Mouse (Mus musculus) heart, postnatal 36 days (tissue): ENCODE results near the gene Setdb1. TPM values are rescaled to one million over a fixed set of nuclear protein-coding genes. Genes with fewer than 3 reads are reported as not detected.

Experiments used
- DNase-seq, 2 experiments: peaks; one replicate each; pipeline ENCODE4 v3.0.0; 2021 to 2022
- intact Hi-C: fragments of 180-260 bp; cut with DNase I; formaldehyde crosslinking; loops from one replicate; pipeline ENCODE4 v1.15.1; 2025
- total RNA-seq, 2 experiments: library from RNA; stranded (reverse); gene quantifications; 2 replicates each; pipeline ENCODE4 v1.2.3; 2021

The Setdb1 gene
- total RNA-seq, 2 experiments from 2014 or later = 12.6 to 13.8 TPM

DNA sequence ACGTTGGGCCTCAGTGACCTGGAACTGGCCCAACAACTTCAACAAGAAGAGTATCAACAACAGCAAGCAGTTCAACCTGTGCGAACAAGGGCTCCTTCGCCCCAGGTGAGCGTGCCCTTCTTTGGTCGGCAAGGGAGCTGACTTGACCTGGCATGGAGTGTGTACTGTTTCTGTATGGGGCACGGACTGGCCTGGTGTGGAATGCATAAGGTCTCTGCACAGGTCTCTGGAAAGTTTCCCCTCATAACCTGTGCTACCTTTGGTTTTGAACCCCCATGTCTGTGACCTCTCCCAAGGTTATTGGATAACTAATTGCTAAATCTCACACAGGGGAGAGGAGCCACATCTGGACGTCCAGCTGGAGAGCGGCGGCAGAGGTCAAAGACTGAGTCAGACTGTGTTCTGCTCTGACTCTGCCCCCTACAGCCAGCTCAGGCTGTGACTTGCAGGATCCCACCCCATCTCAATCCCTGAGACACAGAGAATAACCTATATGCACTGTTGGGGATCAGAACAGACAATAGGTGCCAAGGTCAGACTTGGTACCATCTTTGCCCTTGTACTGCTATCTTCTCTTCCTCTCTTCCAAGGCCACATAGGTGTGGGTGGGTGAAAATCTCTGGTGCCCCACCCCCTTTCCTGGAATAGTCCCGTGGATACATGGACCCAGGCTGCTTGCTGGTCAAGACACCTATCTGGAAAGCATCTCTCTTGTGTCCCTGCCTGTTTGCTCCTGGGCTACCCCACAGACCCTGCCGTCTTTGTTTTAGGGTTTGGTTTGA lies 61.5 kb downstream of the Setdb1 start:
- no peak for DNase-seq
- intact Hi-C loops = no loop called here

DNA sequence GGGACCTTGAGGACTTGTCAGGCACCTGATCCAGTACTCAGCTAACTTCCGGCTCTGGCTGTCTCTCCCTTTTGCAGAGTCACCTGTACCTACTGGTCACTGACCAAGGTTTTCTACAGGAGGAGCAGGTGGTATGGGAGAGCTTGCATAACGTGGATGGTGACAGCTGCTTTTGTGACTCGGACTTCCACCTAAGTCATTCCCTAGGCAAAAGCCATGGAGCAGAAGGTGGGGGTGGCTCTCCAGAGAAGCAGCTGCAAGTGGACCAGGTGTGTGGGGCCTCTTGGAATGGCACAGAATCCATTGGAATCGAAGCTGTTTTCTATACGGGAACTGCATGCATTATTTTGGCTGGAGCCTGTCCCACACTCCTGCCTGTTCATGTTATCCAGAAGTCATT lies 62.3 kb downstream of the Setdb1 start:
- no peak for DNase-seq
- intact Hi-C loops = no loop called here

DNA sequence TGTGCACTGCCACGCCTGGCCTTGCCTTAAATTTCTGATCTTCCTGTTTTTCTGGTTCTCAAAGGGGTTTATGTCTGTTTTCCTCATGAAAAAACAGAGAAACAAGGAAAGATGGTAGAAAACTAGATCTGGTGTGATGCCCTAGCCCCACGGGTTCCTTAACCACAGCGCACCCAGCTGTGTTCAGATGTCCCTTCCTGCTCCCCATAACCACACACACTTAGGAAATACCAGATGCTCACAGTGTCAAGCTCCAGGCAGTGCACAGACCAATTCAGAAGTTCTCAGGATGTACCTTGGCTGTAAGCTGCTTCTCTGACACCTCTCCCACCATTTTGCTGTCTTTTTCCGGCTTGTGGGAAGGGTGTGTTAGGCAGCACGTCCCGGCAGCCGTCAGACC lies 62.7 kb downstream of the Setdb1 start:
- intact Hi-C loops = no loop called here
- DNase-seq = no peak

DNA sequence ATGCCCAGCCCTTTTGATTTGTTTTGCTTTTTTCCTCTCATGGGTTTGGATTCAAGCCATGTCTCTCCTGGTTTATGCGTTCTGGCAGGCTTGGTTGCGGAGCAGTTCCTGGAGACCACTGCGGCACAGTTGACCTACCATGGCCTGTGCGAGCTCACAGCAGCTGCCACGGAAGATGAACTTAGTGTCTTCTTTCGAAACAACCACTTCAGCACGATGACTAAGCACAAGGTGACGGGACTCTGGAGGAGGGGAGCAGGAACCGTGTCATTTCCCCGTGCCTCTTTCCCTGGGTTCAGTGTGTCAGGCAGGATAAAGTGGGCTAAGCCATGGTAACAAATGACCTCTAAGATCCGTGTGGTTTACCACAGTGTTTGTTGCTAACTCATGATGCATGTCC lies 63.5 kb downstream of the Setdb1 start:
- intact Hi-C loops = no loop called here
- no peak for DNase-seq

DNA sequence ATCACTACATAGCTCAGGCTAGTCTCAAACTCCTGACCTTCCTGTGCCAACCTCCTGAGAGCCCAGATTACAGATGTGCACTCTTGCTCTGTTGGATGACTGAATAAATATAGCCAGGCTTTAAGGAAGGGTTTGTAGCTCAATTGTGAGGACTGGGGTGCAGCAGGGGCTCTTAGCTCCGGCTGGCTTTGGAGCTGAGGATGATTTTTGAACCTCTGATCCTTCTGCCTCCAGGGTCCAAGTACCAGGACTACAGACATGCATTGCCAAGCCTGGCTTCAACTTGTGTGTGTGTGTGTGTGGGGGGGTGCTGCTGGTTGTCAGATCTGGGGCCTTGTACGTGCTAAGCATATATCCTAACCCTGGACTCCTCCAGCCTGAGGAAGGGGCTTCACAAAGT lies 64.1 kb downstream of the Setdb1 start:
- intact Hi-C loops = no loop called here
- DNase-seq = no peak

DNA sequence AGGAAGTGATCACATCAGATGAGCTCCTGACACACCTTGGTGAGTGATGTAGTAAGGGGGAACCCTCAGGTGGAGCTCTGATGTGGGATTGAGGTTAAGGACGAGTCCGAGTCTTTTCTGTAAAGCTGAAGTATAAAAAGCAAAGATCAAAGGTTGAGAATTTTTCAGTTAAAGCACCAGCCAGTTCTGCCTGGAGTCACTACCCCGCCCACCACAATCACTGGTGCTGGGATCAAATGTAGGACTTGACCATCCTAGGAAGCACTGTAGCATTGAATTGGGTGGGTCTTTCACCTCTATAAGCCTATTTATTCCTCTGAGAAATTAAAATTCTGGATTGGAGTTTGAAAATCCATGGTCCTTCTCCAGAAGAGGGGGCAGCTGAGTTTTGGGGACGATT lies 66.0 kb downstream of the Setdb1 start:
- intact Hi-C loops = no loop called here

DNA sequence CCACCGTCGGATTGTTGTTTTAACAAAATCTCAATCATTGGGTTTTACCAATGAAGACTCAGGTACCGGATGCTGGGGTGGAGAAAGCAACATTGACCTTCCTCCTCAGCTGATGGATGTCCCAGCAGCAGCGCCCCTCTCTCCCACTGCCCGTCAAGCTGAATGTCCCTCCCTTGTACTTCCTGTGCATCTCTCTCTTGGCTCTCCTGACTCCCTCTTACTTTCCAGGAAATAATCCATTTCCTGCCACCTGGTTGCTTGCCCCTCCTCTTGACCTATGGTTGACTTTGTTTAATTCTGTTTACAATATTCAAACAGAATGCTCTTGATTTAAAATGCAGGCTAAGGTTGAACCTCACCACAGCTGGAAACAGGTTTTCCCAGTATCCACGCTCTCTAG lies 66.8 kb downstream of the Setdb1 start:
- DNase-seq = no peak
- intact Hi-C loops = no loop called here

More for the DNA sequence above, 66.0 kb downstream of the Setdb1 start:
- DNase-seq = no peak

DNA sequence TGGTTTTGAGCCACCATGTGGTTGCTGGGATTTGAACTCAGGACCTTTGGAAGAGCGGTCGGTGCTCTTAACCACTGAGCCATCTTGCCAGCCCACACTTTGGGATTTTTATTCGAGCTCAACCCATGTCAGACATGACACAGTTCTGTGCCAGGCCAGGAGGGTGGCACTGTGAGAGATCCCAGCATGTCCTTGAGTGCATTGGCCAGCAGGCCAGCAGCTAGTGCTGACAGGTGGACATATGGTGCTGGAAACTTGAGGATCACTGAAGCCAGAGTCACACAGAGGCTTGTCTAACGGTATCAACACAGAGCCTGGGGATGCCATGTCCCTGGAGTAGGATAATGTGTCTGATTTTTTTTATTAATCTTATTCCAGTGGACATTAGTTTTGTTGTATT lies 67.6 kb downstream of the Setdb1 start:
- no peak for DNase-seq
- intact Hi-C loops = no loop called here

DNA sequence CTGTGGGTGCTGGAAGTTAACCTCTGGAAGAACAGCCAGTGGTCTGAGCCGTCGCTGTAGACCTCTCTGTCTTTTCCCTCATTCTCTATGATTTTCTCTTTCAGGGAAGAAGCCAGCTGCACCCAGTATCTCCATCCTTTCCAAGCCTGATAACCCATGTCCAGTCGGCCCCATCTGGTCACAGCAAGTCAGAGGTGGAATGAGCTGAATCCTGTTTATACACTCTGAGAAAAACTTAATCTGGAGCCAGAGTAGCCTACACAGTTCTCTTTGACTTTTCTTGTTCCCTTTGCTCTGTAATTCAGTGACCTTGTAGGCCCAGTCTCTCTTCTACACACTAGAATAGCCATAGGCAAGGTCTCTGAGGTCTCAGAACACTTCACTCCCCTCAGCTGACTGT lies 69.5 kb downstream of the Setdb1 start:
- intact Hi-C loops = no loop called here
- DNase-seq = no peak

DNA sequence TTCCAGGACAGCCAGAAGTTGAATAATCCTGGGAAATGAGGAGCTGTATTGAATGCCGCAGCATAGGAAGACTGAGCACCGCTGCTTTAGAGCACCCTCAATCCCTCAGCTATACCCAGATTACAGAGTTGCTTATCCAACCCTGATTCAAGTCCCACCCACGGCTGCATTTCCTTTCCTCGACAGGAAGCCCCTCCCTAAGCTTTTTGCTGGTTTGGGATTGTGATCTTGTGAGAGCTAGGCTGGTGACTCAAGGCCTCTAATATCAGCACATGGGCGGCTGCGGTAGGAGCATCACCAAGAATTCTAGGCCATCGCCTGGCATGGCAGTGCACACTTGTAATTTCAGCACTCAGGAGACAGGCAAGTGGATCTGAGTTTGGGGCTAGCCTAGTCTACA lies 70.5 kb downstream of the Setdb1 start:
- no peak for DNase-seq

DNA sequence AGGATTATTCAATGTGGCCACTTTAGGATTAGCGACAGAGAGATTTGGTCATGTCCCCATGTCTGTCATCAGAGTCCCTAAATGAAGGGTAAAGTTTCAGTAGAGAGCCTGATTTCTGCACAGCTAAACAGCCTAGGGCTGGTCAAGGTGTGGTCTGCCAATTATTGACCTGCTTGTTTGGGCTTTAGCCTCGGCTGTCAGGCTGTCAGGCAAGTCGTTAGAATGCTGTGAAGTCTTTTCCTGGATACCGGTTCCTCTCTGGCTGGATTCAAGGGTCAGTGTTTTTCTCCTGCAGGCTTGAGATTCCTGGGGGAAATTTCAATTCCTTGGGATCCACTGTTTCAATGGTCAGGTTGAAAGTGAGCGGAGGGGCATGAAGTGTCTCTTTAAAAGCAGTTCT lies 71.0 kb downstream of the Setdb1 start:
- intact Hi-C loops = no loop called here
- no peak for DNase-seq

More for the DNA sequence above, 70.5 kb downstream of the Setdb1 start:
- intact Hi-C loops = no loop called here

DNA sequence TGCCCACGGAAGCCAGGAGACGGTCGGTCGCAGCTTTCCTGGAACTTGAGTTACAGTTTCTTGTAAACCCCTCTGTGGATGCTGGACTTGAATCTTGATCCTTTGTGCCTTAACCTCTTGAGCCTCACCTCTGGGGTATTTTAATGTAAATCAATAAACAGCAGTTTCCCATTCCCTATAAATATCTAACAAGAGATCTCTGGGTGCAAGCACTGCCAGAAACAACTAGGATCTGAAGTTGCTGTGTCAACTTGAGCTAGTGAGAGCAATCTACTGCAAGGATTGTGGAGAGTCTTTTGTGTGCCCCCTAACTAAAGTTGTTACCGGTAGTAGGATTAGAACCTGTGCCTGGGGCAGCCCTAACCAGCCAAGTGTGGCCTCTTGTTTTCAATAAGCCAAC lies 71.6 kb downstream of the Setdb1 start:
- DNase-seq = no peak
- intact Hi-C loops = loop anchor here (2.0 kb wide), 1 partner anchor 29 kb away; the partner anchor contains the start of gene Cers2

DNA sequence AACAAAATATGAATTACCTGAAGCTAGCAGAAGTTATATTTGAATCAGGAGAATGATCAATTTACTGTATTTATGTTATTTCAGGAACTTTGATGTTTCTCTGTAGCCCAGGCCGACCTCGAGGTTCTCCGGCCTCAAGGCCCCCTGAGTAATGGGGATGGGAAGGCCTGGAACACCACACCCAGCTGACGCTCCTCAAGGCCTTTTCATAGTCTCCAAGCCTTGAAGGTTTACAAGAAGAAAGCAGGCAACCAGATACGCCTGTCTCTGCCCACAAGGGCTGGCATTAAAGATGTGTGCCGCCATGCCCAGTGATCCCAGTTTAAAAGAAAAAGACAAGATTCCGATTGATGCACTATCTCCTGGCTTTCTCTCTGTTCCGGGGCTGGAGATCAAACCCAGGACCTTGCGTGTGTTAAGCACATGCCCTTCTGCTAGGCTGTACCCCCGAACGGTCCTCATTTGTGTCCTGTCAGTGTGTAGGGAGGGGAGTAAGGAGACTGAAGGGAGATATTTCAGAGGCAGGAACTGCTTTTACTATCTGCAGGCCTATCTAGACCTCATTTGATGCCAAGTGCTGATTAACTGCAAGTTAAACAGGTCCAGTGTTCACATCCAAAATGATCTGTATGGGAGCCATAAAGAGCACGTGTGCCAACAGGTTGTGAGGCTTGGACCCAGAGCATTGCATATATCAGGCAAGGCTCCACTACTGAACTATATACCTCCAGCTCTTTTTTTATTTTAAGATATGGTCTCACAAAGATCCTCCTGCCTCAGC lies 72.3 kb downstream of the Setdb1 start:
- no peak for DNase-seq
- intact Hi-C loops = loop anchor here (2.0 to 5.0 kb wide), 2 partner anchors 30 to 67 kb away; partner anchors contain the start of genes Cers2 and Gabpb2

DNA sequence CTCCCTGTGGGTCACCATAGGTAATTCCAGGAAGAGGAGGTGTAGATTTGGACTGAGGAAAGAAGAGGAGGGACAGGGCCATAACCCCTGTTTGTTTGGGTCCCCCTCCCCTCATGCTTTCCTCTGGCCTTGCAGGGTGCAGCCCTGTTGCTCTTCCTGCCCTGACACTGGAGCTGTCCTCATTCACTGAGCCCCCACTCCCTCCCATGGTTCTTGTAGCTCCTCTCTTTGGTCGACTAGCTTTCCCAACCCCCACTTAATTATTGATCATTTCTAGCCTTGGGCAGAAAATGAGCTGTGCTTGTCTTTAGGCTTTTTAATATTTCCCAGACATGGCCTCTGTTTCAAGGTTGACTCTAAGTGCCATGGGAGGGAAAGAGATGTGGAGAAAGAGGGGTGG lies 72.9 kb downstream of the Setdb1 start:
- intact Hi-C loops = loop anchor here (2.0 to 5.0 kb wide), 2 partner anchors 31 to 67 kb away; partner anchors contain the start of genes Cers2 and Gabpb2
- no peak for DNase-seq

DNA sequence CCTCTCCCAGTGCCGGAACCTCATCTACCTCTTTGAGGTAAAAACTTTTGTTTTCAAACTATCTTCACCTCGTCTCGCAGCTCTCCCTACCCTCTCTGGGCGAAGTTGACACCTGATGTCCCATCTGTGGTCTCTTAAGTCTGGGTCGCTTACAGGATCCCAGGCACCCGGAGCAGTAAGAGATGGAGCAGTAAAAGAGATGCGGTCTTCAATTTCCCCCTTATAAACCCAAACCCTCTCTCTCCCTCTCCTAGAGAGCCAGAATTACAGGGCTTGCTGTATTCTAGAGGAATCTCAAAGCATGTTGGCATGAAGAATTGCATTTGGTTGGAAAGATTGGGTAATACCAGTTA lies 73.4 kb downstream of the Setdb1 start:
- intact Hi-C loops = loop anchor here (5.0 kb wide), 1 partner anchor 66 kb away; the partner anchor contains the start of gene Gabpb2
- DNase-seq = no peak

DNA sequence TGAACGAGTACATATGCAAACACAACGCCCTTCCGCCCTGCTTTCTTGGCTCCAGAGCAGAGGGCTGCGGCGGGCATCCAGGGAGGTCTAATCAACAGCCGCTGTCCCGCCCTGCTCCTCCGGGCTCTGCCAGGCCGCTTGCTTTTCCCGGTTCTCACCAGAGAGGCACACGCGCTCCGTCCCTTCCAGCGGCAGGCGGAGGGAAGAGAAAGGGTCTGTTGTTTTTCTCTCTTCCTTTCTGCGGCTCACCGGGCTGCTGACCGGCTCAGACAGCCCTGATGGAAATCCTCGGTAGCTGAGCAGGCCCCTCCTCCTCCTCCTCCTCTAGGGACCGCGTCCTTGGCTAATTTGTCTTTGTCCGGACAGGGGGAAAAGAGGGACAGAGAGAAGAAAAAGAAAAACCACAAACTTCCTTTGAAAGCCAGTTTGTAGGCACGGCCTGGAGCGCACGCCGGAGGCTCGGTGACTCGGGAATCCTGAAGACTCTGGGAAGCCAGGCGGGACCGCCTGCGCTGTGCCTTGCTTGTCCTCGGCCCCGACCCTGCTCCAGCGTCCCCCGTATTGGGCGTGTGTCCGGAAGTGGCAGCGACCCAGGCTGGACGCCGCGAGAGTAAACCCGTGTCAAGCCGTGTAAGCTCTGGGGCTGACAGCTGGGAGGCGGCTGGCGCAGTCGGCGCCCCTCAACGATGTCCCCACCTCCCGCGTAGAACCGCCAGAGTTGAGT lies 74.0 kb downstream of the Setdb1 start:
- intact Hi-C loops = loop anchor here (5.0 kb wide), 1 partner anchor 66 kb away; the partner anchor contains the start of gene Gabpb2
- DNase-seq = peak; percentile 77 to 88

DNA sequence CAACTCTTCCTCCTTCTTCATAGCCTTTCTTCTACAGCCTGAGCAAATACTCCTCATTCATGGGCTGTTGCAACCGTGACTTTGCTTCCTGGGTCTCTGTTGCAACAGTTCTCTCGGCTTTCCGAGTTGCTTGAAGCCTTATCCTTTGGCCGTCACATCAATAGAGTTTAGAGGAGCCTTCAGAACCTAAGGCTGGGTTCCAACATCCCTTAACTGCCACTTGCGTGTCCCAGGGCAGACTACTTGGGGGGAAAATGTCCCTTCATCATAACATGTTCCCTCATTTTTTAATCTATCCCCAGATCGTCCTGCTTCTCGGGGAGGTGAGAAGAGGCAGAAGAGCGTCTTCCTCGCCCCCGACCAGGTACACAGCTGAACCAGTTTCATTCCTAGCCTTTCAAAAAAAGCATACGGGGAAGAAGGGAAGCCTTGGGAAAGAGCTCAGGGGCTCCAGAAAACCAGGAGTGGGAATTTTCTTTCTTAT lies 74.6 kb downstream of the Setdb1 start:
- DNase-seq = peak in 1 of 2 experiments; percentile 45
- intact Hi-C loops = loop anchor here (5.0 kb wide), 1 partner anchor 65 kb away; the partner anchor contains the start of gene Gabpb2

DNA sequence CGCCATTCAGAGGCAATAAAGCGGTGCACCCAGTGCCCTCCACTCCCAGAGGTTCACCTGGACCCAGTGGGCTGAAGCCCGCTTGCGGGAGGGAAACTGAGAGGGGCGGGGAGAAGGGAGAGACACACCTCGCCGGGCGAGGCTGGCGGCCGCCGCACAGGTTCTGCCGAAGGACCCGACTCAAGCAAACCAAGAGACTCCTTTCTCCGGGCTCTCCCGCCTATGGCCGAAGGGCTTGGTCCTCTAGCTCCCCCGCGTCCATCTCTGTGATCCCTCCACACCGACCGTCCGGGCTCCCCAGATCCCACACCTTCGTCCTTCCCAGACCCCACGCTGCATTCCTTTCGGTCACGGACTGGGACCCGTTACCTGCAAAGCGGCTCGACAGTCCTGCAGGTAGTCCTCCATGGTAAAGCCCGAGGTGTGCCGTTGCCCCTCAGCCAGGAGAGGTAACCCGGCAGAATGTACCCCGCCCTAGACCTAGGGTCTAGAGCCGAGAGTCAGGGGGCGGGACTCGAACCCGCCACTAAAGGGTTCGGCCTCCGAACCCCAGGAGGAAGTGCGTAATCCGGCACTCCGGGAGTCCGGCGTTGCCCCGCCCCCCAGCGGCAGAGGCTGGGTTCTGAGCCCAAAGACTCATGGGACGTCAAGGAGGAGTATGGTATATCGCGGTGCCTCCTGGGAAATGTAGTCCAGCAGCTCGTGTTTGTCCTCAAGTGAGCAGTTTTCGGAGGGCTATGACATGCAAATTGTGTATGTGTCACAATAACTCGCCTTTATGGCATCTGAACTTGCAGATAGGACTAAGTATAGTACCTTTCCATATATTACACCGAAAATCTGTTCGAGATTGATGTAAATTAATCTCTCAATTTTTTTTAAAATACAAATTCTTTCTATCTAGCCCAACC lies 75.5 kb downstream of the Setdb1 start, which contains the start of the genes Mindy1 and Prune1:
Mindy1 (plus strand) TSS at position 130 of the 911 bp plus-strand sequence.
Prune1 (minus strand) TSS at position 861 of the 911 bp plus-strand sequence.
- intact Hi-C loops = loop anchor here (5.0 kb wide), 1 partner anchor 64 kb away; the partner anchor contains the start of gene Gabpb2
- DNase-seq = peak; percentile 96 to 98

DNA sequence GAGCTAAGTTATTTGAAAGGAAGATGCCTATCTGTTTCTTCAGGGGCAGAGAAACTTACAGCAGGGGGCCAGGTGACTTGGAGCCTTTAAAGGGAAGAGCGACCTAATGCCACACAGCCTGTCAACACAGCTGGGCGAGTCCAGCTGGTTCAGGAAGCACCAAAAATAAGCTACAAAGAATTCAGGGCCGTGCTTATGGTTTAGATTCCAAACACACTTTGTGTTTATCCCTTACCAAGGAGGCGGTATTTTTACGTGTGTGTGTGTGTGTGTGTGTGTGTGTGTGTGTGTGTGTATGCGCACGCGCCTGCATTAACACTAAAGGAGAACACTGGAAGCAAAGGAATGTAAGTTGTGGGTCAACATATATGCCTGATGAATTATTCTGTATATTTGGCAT lies 76.3 kb downstream of the Setdb1 start:
- intact Hi-C loops = loop anchor here (5.0 kb wide), 1 partner anchor 63 kb away; the partner anchor contains the start of gene Gabpb2
- peak in 1 of 2 experiments; percentile 23 for DNase-seq
